Mouse (Mus musculus) small intestine, adult 2 months (tissue): Measurements from ENCODE around the gene Tmco4. TPM values are rescaled to one million over a fixed set of nuclear protein-coding genes. Genes with fewer than 3 reads are reported as not detected.

Experiments used
- H3K27ac ChIP-seq: fragments of 200-500 bp; 2 replicates; pipeline ENCODE4 v1.5.1; 2012; ENCODE audit warnings: low read depth, low read length, control low read depth, inconsistent platforms; ENCODE audit not compliant: insufficient read depth
- H3K27me3 ChIP-seq: fragments of 200-500 bp; 2 replicates; pipeline ENCODE4 v1.6.1; 2012; ENCODE audit warnings: mild to moderate bottlenecking, moderate library complexity, low read length, inconsistent platforms; ENCODE audit not compliant: control insufficient read depth, insufficient read depth
- H3K36me3 ChIP-seq: fragments of 200-500 bp; 2 replicates; pipeline ENCODE4 v1.6.1; 2012; ENCODE audit warnings: mild to moderate bottlenecking, low read length, control low read depth, inconsistent platforms; ENCODE audit not compliant: control insufficient read depth, insufficient read depth
- H3K4me1 ChIP-seq: fragments of 200-500 bp; 2 replicates; pipeline ENCODE4 v1.6.1; 2012; ENCODE audit warnings: low read length, inconsistent platforms, mixed read lengths; ENCODE audit not compliant: control insufficient read depth, insufficient read depth, insufficient read length
- H3K4me3 ChIP-seq: fragments of 200-500 bp; 2 replicates; pipeline ENCODE4 v1.5.1; 2012; ENCODE audit warnings: low read depth, mild to moderate bottlenecking, control low read depth, inconsistent platforms, low read length, moderate library complexity
- CTCF ChIP-seq: fragments of 200-500 bp; IDR thresholded peaks from 2 replicates; pipeline ENCODE4 v1.5.1; 2012; ENCODE audit warnings: low read depth, mild to moderate bottlenecking, control low read depth, inconsistent platforms, low read length, moderate library complexity, mixed read lengths; ENCODE audit not compliant: insufficient replicate concordance, insufficient read length; ENCODE audit errors: extremely low read depth
- POLR2A ChIP-seq: fragments of 200-500 bp; IDR thresholded peaks from 2 replicates; pipeline ENCODE4 v1.6.1; 2012; ENCODE audit warnings: low read depth, mild to moderate bottlenecking, control low read depth, inconsistent platforms, low read length, moderate library complexity
- WGBS: fragments of 180-500 bp; shearing (Covaris S2); methylation state at CpG from one replicate; pipeline ENCODE4 v1.1.7; 2018; 5-methylcytosine and 5-hydroxymethylcytosine counted together
- polyA plus RNA-seq: library from polyadenylated mRNA; depleted of rRNA; stranded (reverse); fragments of >200 nt; gene quantifications from 2 replicates; pipeline ENCODE4 v1.2.3, GENCODE M21; 2012

Gene Tmco4
- polyA plus RNA-seq, 1 experiment, result 34.2 TPM

DNA sequence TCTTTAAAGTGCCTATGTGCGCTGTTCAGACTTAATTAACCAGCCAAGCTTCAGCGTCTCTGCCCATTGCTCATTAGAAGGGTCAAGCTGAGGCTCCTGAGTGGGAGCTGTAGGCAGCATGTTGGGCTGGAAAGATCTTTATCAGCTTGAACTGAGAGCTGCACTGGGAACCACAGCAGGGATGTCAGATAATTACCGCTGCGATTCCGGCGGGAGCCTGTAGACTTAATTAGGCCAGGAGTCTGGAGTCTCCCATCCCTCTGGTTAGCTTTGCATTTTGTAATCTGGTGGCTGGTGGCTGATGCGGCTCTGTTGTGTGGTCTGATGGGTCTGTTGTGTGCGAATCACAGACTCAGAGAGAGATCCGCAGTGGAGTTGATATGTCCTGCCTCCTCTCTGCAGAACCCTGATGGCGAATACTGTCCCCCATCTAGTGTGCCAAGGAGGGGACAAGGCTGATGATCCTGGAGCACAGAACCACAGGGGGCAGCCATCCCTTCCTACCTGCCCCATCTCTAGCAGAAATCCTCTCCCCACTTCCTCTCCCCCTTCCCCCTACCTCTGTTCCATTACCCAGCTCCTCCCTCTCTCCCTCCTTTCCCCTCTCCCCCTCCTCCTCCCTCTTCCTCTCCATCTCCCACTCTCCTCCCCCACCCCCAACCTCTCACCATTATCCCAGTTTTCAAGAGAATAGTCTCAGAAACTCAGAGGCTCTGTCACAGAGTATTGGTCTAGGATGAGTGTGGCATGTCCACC lies 67.6 kb downstream of the Tmco4 start:
- Histone ChIP-seq H3K27me3 (no peaks in the 10 kb centered on the region), H3K4me3 (no peak overlapping the region), H3K27ac (no peak overlapping the region), H3K4me1 (no peaks in the 10 kb centered on the region), H3K36me3 (peaks cover 28% of the 10 kb centered on the region)
- 86% methylated on average over 10 of the region's 10 CpGs for WGBS
- TF ChIP-seq POLR2A (no peak), CTCF (no peak)

DNA sequence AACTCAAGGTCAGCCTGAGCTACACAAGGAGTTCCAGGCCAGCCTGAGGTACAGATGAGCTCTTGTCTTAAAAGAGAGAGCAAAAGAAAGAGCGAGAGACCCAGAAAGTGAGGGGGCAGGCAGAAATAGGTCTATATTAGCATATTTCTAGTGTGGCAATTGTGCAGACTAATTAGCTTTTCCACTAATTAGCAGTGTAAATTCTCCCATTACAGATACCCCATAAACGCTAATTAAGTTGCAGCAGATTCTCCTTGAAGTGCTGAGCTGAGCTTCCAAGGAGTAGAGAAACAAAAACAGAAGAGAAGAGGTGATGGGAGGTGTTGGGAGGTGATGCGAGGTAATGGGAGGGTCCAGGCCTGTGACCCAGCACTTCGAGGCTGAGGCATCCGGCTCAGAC lies 69.9 kb downstream of the Tmco4 start:
- H3K27me3 ChIP-seq, result no peaks in the 10 kb centered on the region
- H3K36me3 ChIP-seq, result peaks cover 16% of the 10 kb centered on the region
- 90% methylated on average over 5 of the region's 5 CpGs for WGBS

DNA sequence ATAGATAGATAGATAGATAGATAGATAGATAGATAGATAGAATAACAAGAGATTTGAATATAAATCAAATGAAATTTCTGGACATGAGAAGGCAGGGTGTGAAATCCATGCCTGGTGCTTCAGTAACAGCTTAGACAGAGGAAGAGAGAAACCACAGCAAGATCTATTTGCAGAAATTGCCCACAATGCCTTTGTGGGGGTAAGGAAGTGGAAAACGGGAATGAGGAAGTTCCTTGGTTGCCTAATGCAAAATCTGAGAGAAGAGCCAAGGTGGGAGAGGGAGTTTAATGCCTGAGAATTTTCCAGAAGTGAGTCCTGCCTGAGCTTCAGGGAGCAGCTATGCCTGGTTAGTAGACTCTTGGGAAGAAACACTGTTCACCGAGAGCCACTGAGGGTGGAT lies 70.9 kb downstream of the Tmco4 start:
- H3K27me3 ChIP-seq, result no peaks in the 10 kb centered on the region
- TF ChIP-seq POLR2A, result no peak
- no peak for TF ChIP-seq CTCF
- peaks cover 13% of the 10 kb centered on the region for H3K36me3 ChIP-seq
- H3K27ac ChIP-seq, result no peak overlapping the region
- 81% methylated on average over 2 of the region's 2 CpGs for WGBS
- no peak overlapping the region for H3K4me3 ChIP-seq
- H3K4me1 ChIP-seq, result no peaks in the 10 kb centered on the region

More for the DNA sequence above, 69.9 kb downstream of the Tmco4 start:
- H3K4me3 ChIP-seq, result no peak overlapping the region
- no peak overlapping the region for H3K27ac ChIP-seq
- no peaks in the 10 kb centered on the region for H3K4me1 ChIP-seq
- TF ChIP-seq POLR2A, result no peak
- TF ChIP-seq CTCF, result no peak

DNA sequence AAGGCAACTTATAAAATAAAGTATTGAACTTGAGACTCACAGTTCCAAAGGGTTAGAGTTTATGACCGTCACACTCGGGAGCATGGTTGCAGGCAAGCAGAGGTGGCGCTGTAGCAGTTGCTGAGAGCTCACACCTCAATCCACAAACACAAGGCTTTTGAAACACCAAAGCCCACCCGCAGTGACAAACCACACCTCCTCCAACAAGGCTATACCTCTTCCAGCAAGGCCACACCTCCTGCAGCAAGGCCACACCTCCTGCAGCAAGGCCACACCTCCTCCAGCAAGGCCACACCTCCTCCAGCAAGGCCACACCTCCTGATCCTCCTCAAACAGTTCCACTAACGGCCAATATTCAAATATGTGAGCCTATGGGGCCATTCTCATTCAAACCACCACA lies 71.9 kb downstream of the Tmco4 start:
- no peak overlapping the region for H3K4me3 ChIP-seq
- H3K4me1 ChIP-seq, result no peaks in the 10 kb centered on the region
- TF ChIP-seq POLR2A (no peak), CTCF (no peak)
- H3K36me3 ChIP-seq, result peaks cover 10% of the 10 kb centered on the region
- no peaks in the 10 kb centered on the region for H3K27me3 ChIP-seq
- no peak overlapping the region for H3K27ac ChIP-seq
- 93% methylated on average over 5 of the region's 5 CpGs for WGBS

DNA sequence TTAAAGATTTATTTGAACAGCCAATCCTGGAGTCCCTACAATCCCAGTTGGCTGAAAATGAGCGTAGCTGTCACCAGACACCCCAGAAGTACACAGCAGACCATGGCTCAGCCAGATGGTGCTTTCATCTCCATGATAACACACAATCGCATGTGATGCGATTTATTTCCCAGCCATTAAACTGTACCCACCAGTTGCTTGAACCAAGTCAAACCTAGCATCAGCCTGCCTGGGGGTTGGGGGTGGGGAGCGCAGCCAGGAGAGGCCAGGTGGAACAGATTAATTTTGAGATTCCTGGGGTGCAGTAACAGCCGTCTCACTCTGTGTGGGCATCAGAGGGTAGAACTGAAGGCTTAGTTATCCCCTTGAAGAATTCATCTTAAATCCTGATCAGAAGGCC lies 73.7 kb downstream of the Tmco4 start:
- H3K4me1 ChIP-seq, result no peaks in the 10 kb centered on the region
- no peaks in the 10 kb centered on the region for H3K27me3 ChIP-seq
- no peak overlapping the region for H3K27ac ChIP-seq
- H3K4me3 ChIP-seq, result no peak overlapping the region
- TF ChIP-seq POLR2A (no peak), CTCF (no peak)
- H3K36me3 ChIP-seq, result peaks cover 13% of the 10 kb centered on the region
- 95% methylated on average over 5 of the region's 5 CpGs for WGBS

DNA sequence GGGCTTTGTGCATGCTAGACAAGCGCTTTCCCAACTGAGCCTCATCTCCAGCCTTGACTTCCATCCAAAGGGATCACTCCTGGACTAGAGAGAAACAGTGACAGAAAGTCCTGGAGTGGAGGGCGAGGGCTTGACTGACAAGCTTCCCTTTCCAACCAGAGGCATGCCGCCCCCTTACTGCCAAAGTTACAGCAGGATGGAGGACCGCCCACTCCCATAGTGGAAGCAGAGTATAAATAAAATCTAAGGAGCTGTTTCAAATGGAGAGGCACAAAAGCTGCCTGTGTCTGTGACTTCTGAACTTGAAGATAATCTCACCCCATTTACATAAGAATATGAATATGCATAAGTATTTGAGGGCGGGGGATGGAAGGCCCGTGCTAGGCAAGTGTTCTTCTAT lies 75.8 kb downstream of the Tmco4 start:
- H3K27ac ChIP-seq, result no peak overlapping the region
- WGBS, result 94% methylated on average over 6 of the region's 6 CpGs
- H3K4me1 ChIP-seq, result peaks cover 2% of the 10 kb centered on the region; the same call in 1 of the 2 replicates
- no peaks in the 10 kb centered on the region for H3K27me3 ChIP-seq
- H3K36me3 ChIP-seq, result peaks cover 13% of the 10 kb centered on the region
- TF ChIP-seq POLR2A, result no peak
- no peak for TF ChIP-seq CTCF
- no peak overlapping the region for H3K4me3 ChIP-seq

DNA sequence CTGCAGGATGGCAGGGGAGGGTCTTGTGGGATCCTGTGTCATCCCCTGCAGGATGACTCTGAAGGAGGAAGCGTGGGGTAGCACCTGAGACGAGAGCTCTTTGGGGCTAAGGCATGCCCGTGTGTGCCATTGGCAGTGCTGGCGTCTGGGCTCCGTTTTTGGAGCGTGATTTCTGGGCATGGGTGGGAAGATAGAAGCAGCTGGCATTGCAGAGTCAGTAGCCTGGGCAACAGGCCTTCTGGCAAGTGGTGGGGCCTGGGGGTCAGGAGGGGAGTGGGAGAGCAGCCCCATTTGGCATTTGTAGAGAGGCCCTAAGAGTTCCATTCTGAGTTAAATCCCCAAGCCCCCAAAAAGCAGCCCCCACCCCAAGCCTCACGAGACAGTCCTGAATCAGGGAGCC lies 80.1 kb downstream of the Tmco4 start:
- no peak for TF ChIP-seq POLR2A
- TF ChIP-seq CTCF, result no peak
- H3K27me3 ChIP-seq, result no peaks in the 10 kb centered on the region
- no peak overlapping the region for H3K27ac ChIP-seq
- H3K36me3 ChIP-seq, result peaks cover 20% of the 10 kb centered on the region
- 91% methylated on average over 7 of the region's 7 CpGs for WGBS
- H3K4me3 ChIP-seq, result no peak overlapping the region
- H3K4me1 ChIP-seq, result peaks cover 2% of the 10 kb centered on the region
